Mouse (Mus musculus) heart, postnatal 0 days (tissue): ENCODE results near the gene Cacnb4.

Experiments
- CTCF ChIP-seq: IDR thresholded peaks from 2 replicates; pipeline ENCODE4 v1.5.1; 2016; ENCODE audit warnings: antibody characterized with exemption, control low read depth, low read depth
- EP300 ChIP-seq: IDR thresholded peaks from 2 replicates; pipeline ENCODE4 v1.6.1; 2016; ENCODE audit warnings: antibody characterized with exemption, low read depth

- TF ChIP-seq CTCF: no peak
- no peak for TF ChIP-seq EP300
Observed at GRCm38 (mm10) chr2:52489840-52490239, 186.8 kb downstream of the Cacnb4 start.
